Mouse (Mus musculus) embryonic facial prominence, embryonic 12.5 days (tissue): Measurements from ENCODE around the gene Rplp2. TPM values are rescaled to one million over a fixed set of nuclear protein-coding genes. Genes with fewer than 3 reads are reported as not detected.
A peak's percentile ranks its signal among the peaks of the same experiment; 100 is the strongest.

ENCODE experiments used
- ATAC-seq: fragments of 200-750 bp; cut with Nextera tagmentation; 2 replicates; pipeline ENCODE4 v1.8.0; 2017; ENCODE audit not compliant: insufficient number of reproducible peaks, insufficient read depth, low FRiP score, low TSS enrichment
- H3K27ac ChIP-seq: fragments of 300-500 bp; sonication (generic); 2 replicates; pipeline ENCODE4 v1.5.1; 2016; ENCODE audit warnings: mild to moderate bottlenecking
- H3K27me3 ChIP-seq: fragments of 300-500 bp; sonication (generic); 2 replicates; pipeline ENCODE4 v1.6.1; 2016; ENCODE audit warnings: mild to moderate bottlenecking, moderate library complexity
- H3K36me3 ChIP-seq: fragments of 300-500 bp; sonication (generic); 2 replicates; pipeline ENCODE4 v1.6.1; 2016; ENCODE audit warnings: mild to moderate bottlenecking
- H3K4me1 ChIP-seq: fragments of 300-500 bp; sonication (generic); 2 replicates; pipeline ENCODE4 v1.6.1; 2016
- H3K4me2 ChIP-seq: fragments of 300-500 bp; sonication (generic); replicated peaks from 2 replicates; pipeline ENCODE4 v1.6.1; 2016; ENCODE audit warnings: mild to moderate bottlenecking, moderate library complexity
- H3K4me3 ChIP-seq: fragments of 300-500 bp; sonication (generic); 2 replicates; pipeline ENCODE4 v1.5.1; 2016; ENCODE audit warnings: mild to moderate bottlenecking
- H3K9ac ChIP-seq: fragments of 300-500 bp; sonication (generic); 2 replicates; pipeline ENCODE4 v1.6.1; 2016; ENCODE audit warnings: mild to moderate bottlenecking, moderate library complexity
- H3K9me3 ChIP-seq: fragments of 300-500 bp; sonication (generic); 2 replicates; pipeline ENCODE4 v1.6.1; 2016; ENCODE audit warnings: mild to moderate bottlenecking, moderate library complexity
- WGBS: fragments of 180-500 bp; shearing (Covaris S2); methylation state at CpG from one replicate; pipeline ENCODE4 v1.1.7; 2016; 5-methylcytosine and 5-hydroxymethylcytosine counted together
- polyA plus RNA-seq: library from polyadenylated mRNA; unstranded; fragments of >200 nt; fragmentation: Nextera tagmentation; extraction: Ambion mirVana; gene quantifications from 2 replicates; pipeline ENCODE4 v1.2.1, GENCODE M21; 2016

The Rplp2 gene
- polyA plus RNA-seq, 1 experiment from 2014 or later = 1,203 TPM

- H3K4me2 ChIP-seq = no peak overlapping the region
- no peaks in the 10 kb centered on the region for H3K27me3 ChIP-seq
- no peak overlapping the region for H3K27ac ChIP-seq
- no peaks in the 10 kb centered on the region for H3K9me3 ChIP-seq
- peaks cover 3% of the 10 kb centered on the region; the same call in 1 of the 2 replicates for H3K4me1 ChIP-seq
- no peak overlapping the region for H3K9ac ChIP-seq
- WGBS = 67% methylated on average over 8 of the region's 8 CpGs
- H3K4me3 ChIP-seq = no peak overlapping the region
- H3K36me3 ChIP-seq = no peaks in the 10 kb centered on the region
- no peak for ATAC-seq
Measured at GRCm38 (mm10) chr7:141417731-141418681, 29.2 kb upstream of the Rplp2 start.

- Histone ChIP-seq H3K27ac (no peak overlapping the region), H3K9me3 (no peaks in the 10 kb centered on the region), H3K36me3 (no peaks in the 10 kb centered on the region), H3K4me3 (no peak overlapping the region), H3K9ac (no peak overlapping the region), H3K27me3 (no peaks in the 10 kb centered on the region), H3K4me2 (no peak overlapping the region), H3K4me1 (no peaks in the 10 kb centered on the region)
- ATAC-seq = no peak
- WGBS = 76% methylated on average over 7 of the region's 7 CpGs
Measured at GRCm38 (mm10) chr7:141418970-141419369, 28.2 kb upstream of the Rplp2 start.

DNA sequence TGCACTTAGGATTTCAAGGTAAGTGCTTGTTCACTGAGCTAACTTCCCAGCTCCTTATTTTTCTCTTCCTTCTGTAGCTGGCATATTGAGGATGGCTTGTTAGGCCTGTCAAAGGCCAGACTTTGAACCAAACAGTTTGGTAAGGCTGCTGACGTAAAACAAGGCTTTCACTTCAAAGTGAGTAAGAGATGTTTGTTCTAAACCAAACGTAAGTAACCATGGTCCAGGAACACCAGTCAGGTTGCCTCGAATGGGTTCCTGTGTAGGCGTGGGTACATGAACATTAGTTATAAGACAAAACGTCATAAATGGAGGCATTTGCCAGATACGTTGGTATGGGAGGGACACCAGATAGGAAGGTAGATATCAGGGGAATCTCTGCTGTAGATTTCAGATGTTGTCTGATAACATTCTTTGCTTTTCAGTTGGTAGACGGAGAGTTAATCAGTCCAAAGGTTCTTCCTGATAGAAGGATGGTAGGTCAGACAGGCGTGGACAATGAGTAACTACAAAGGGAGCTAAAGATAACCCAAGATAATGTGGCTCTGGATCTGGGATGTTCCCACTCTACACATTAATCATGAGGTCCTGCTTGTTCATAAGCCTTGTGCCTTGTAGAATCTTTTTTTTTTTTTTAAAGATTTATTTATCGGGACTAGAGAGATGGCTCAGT is 27.0 kb upstream of the Rplp2 start:
- Histone ChIP-seq H3K4me3 (no peak overlapping the region), H3K9me3 (no peaks in the 10 kb centered on the region), H3K36me3 (no peaks in the 10 kb centered on the region), H3K4me2 (no peak overlapping the region), H3K27ac (no peak overlapping the region), H3K9ac (no peak overlapping the region), H3K4me1 (no peaks in the 10 kb centered on the region), H3K27me3 (no peaks in the 10 kb centered on the region)
- WGBS = 78% methylated on average over 9 of the region's 9 CpGs
- ATAC-seq = no peak

DNA sequence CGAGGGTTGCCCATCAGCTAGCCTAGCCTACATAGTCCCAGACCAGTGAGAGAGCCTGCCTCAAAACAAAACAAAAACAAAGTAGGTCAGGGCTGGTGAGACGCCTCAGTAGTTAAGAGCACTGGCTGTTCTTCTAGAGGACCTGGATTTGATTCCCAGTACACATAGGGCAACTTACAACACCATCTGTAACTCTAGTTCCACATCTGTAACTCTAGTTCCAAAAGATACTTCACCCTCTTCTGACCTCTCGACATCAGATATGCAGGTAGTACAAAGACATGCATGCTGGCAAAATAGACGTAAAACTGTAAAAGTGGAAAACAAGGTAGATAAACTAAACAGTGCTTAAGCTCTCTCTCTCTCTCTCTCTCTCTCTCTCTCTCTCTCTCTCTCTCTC is 23.4 kb upstream of the Rplp2 start:
- H3K4me3 ChIP-seq = no peak overlapping the region
- no peaks in the 10 kb centered on the region for H3K27me3 ChIP-seq
- H3K27ac ChIP-seq = no peak overlapping the region
- H3K9me3 ChIP-seq = no peaks in the 10 kb centered on the region
- H3K4me2 ChIP-seq = no peak overlapping the region
- H3K9ac ChIP-seq = no peak overlapping the region
- WGBS = 63% methylated on average over 4 of the region's 4 CpGs
- H3K4me1 ChIP-seq = 0 out of 2 replicates have a peak, but pooled peaks cover 4% of the 10 kb centered on the region
- no peak for ATAC-seq
- H3K36me3 ChIP-seq = no peaks in the 10 kb centered on the region

- Histone ChIP-seq H3K27me3 (no peaks in the 10 kb centered on the region), H3K36me3 (peaks cover 22% of the 10 kb centered on the region), H3K4me2 (no peak overlapping the region), H3K9ac (no peak overlapping the region), H3K9me3 (no peaks in the 10 kb centered on the region), H3K4me3 (no peak overlapping the region), H3K4me1 (peaks cover 15% of the 10 kb centered on the region), H3K27ac (no peak overlapping the region)
- WGBS = 77% methylated on average over 12 of the region's 12 CpGs
- no peak for ATAC-seq
Measured at GRCm38 (mm10) chr7:141426948-141427730, 20.0 kb upstream of the Rplp2 start.

DNA sequence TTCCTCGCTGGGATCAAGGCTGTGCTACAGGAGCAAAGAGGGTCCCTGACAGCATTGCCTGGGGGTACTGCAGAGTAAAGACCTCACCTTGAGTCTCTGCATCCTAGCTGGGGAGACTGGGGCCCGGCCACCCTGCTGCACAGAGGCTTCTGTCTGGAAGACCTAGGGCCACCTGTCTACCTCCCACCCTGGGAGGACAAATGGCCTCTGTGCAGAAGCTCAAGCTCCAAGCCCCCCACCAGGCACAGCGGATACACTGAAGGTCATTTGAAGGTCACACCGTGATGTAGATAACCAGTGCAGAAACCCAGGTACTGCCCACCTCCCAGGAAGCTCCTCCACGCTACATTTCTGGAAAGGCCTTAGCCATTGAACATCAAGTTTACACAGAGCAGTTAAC is 18.5 kb upstream of the Rplp2 start:
- no peaks in the 10 kb centered on the region for H3K27me3 ChIP-seq
- H3K27ac ChIP-seq = no peak overlapping the region
- peaks cover 17% of the 10 kb centered on the region for H3K4me1 ChIP-seq
- peaks cover 35% of the 10 kb centered on the region for H3K36me3 ChIP-seq
- WGBS = 57% methylated on average over 5 of the region's 5 CpGs
- no peak for ATAC-seq
- H3K9me3 ChIP-seq = no peaks in the 10 kb centered on the region
- H3K4me2 ChIP-seq = peak overlapping the region; percentile 49
- no peak overlapping the region for H3K9ac ChIP-seq
- peak overlapping the region; percentile 25 for H3K4me3 ChIP-seq

- ATAC-seq = peak; percentile 70
- 1% methylated on average over 19 of the region's 19 CpGs for WGBS
Measured at GRCm38 (mm10) chr7:141429310-141429709, 17.9 kb upstream of the Rplp2 start, which contains the start of gene Cend1. Gene Cend1, minus strand, starts transcription at chr7:141429491.

DNA sequence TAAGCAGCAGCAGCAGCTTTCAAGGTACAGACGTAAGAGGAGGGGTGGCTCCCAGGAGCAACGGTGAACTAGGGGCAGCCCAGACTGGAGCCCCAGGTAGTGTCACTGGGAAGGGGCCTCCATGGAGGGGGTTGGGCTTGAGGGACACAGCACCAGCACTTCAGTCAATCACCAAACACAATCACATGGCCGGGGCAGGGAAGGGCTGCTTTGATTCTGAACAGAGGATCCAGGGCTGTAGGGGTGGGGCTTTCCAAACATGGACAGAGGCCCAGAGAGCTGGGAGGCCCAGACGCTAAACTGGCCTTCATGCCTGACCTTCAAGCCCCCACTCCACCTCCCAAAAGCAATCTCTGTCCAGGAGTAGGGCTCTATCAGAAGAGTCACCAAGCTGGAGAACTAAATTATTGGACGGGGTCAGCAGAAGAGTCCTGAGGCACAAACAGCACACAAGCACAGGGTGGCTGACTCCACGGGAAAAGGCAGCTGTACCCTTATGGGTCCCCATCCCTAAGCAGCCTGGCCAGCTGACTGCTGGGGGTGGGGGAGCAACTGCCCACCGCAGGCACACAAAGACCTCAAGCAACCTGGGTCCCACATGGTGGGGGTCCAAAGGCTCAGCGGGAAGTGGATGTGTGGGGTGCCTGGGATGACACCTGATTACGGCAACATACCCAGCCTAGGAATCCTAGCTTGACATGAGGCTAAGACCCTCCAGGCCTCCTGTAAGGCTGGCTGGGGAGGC is 17.2 kb upstream of the Rplp2 start:
- peak overlapping the region; percentile 43; the same call in 1 of the 2 replicates for H3K27ac ChIP-seq
- WGBS = 63% methylated on average over 9 of the region's 9 CpGs
- H3K4me3 ChIP-seq = no peak overlapping the region
- H3K27me3 ChIP-seq = no peaks in the 10 kb centered on the region
- peaks cover 30% of the 10 kb centered on the region for H3K4me1 ChIP-seq
- peak overlapping the region; percentile 49; the same call in 1 of the 2 replicates for H3K4me2 ChIP-seq
- no peak for ATAC-seq
- no peaks in the 10 kb centered on the region for H3K9me3 ChIP-seq
- H3K36me3 ChIP-seq = peaks cover 37% of the 10 kb centered on the region
- H3K9ac ChIP-seq = no peak overlapping the region

More at GRCm38 (mm10) chr7:141429310-141429709, 17.9 kb upstream of the Rplp2 start, which contains the start of gene Cend1:
- peak within 1 kb of the TSS; percentile 43; the same call in 1 of the 2 replicates for H3K27ac ChIP-seq
- no peaks in the 10 kb centered on the region for H3K27me3 ChIP-seq
- peaks cover 23% of the 10 kb centered on the region for H3K4me1 ChIP-seq
- H3K36me3 ChIP-seq = peaks cover 37% of the 10 kb centered on the region
- H3K4me2 ChIP-seq = peak within 1 kb of the TSS; percentile 49
- H3K4me3 ChIP-seq = peak within 1 kb of the TSS; percentile 25
- no peak within 1 kb of the TSS for H3K9ac ChIP-seq
- H3K9me3 ChIP-seq = no peaks in the 10 kb centered on the region

- Histone ChIP-seq H3K27me3 (no peaks in the 10 kb centered on the region), H3K4me1 (peaks cover 35% of the 10 kb centered on the region)
Measured at GRCm38 (mm10) chr7:141430585-141431240, 16.5 kb upstream of the Rplp2 start.

GRCm38 (mm10) chr7:141431434-141432185 is 15.6 kb upstream of the Rplp2 start:
- Histone ChIP-seq H3K4me2 (no peak overlapping the region), H3K4me3 (no peak overlapping the region), H3K27ac (no peak overlapping the region), H3K4me1 (peaks cover 43% of the 10 kb centered on the region), H3K27me3 (no peaks in the 10 kb centered on the region), H3K9ac (no peak overlapping the region), H3K9me3 (no peaks in the 10 kb centered on the region), H3K36me3 (peaks cover 37% of the 10 kb centered on the region)
- no peak for ATAC-seq
- WGBS = 96% methylated on average over 19 of the region's 19 CpGs

More at GRCm38 (mm10) chr7:141430585-141431240, 16.5 kb upstream of the Rplp2 start:
- Histone ChIP-seq H3K4me3 (no peak overlapping the region), H3K36me3 (peaks cover 37% of the 10 kb centered on the region), H3K9me3 (no peaks in the 10 kb centered on the region), H3K4me2 (no peak overlapping the region), H3K27ac (no peak overlapping the region; the same call in 1 of the 2 replicates), H3K9ac (no peak overlapping the region)
- 93% methylated on average over 9 of the region's 9 CpGs for WGBS
- no peak for ATAC-seq
